Mouse (Mus musculus): ENCODE data around the gene Smtnl2. TPM values are rescaled to one million over a fixed set of nuclear protein-coding genes. Genes with fewer than 3 reads are reported as not detected.
A peak's percentile ranks its signal among the peaks of the same experiment; 100 is the strongest.

Gene Smtnl2
- total and polyA plus RNA-seq, 3 experiments, result 12.7 to 14.3 (median 13.1) TPM

GRCm38 (mm10) chr11:72364526-72364925 is 47.0 kb downstream of the Smtnl2 start:
- 95% methylated on average over 5 of the region's 5 CpGs for WGBS
- no peak overlapping the region for H3K27ac ChIP-seq
- TF ChIP-seq EP300 (IDR thresholded peaks at IDR 0.05; ENCODE audit: insufficient read depth, low read depth, low read length) (no peak), POLR2A (IDR thresholded peaks at IDR 0.05; ENCODE audit: insufficient read depth, low read depth, low read length) (no peak), CTCF (IDR thresholded peaks at IDR 0.05) (no peak)
- no peaks in the 10 kb centered on the region for H3K27me3 ChIP-seq (ENCODE audit: control insufficient read depth, insufficient read depth, low read length)
- H3K79me2 ChIP-seq (replicated peaks; ENCODE audit: control insufficient read depth, insufficient read depth, low read length), result no peaks in the 10 kb centered on the region
- DNase-seq, result no peak
- intact Hi-C loops (cut with DNase I), result no loop called here
- no peaks in the 10 kb centered on the region for H3K36me3 ChIP-seq (ENCODE audit: control insufficient read depth, insufficient read depth, low read length)
- H3K4me1 ChIP-seq (ENCODE audit: control insufficient read depth, insufficient read depth, low read length), result peaks cover 1% of the 10 kb centered on the region; the same call in 1 of the 2 replicates
- H3K9ac ChIP-seq (ENCODE audit: low read depth, low read length), result no peak overlapping the region
- H3K4me3 ChIP-seq, result no peak overlapping the region

DNA sequence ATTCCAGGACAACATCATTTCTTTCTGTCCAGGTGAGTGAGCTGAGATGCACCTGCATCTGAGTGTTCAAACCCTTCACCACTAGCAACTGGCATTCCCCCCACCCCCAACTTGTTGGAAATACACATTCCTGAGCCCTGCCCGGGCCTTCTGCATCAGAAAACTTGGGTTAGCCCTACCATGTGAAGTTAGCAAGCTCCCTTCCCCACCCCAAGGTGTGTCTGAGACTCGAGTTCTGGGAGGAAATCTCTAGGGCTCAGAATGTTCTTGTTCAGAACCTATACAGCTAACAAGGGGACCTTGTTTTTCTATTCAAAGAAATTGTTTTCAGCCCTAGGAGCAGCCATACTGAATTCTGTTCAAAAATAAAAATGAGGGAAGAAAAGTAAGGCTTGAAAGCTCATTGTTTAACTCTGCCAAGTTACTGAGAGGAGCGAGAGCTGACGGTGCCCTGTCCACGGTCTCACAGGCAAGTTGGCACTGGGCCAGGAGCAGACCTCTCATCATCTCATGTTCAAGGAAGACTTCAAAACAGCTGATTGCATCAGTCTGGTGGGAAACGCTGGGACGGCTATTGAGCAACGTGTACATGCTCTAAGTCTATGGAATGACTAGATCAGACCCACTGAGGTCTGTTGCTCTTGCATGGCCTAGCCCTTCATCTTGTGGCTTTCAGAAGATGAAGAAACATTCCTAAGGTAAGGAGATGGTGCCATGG is 47.8 kb downstream of the Smtnl2 start:
- TF ChIP-seq CTCF (IDR thresholded peaks at IDR 0.05), result no peak
- no peak for TF ChIP-seq POLR2A (IDR thresholded peaks at IDR 0.05; ENCODE audit: insufficient read depth, low read depth, low read length)
- no peak for TF ChIP-seq EP300 (IDR thresholded peaks at IDR 0.05; ENCODE audit: insufficient read depth, low read depth, low read length)
- WGBS, result 65% methylated on average over 8 of the region's 8 CpGs
- intact Hi-C loops (cut with DNase I), result no loop called here

DNA sequence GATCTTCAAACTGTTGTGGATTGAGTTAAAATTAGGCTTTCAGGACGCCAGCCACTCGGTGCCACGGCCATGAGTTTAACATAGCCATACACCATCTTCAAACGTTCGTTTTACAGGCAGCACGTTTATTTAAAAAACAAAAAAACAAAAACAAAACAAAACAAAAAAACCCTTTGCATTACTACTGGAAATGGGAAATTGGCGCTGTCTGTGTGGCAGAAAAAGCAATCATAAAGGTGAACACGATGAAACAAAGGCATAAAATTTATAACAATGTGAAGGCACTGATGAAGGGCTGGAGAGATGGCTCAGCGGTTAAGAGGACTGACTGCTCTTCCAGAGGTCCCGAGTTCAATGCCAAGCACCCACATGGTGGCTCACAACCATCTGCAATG is 49.2 kb downstream of the Smtnl2 start, which contains the start of gene Tekt1:
Gene Tekt1 (minus strand): TSS at position 96 of the 395 bp plus-strand sequence.
- H3K27me3 ChIP-seq (ENCODE audit: control insufficient read depth, insufficient read depth, low read length), result no peaks in the 10 kb centered on the region
- TF ChIP-seq POLR2A (IDR thresholded peaks at IDR 0.05; ENCODE audit: insufficient read depth, low read depth, low read length), result no peak
- no peak for TF ChIP-seq EP300 (IDR thresholded peaks at IDR 0.05; ENCODE audit: insufficient read depth, low read depth, low read length)
- TF ChIP-seq CTCF (IDR thresholded peaks at IDR 0.05), result no peak
- H3K36me3 ChIP-seq (ENCODE audit: control insufficient read depth, insufficient read depth, low read length), result no peaks in the 10 kb centered on the region
- H3K79me2 ChIP-seq (replicated peaks; ENCODE audit: control insufficient read depth, insufficient read depth, low read length), result no peaks in the 10 kb centered on the region
- intact Hi-C loops (cut with DNase I), result no loop called here
- DNase-seq, result no peak
- 36% methylated on average over 10 of the region's 10 CpGs for WGBS
- peak within 1 kb of the TSS; percentile 28 for H3K4me3 ChIP-seq
- peaks cover 1% of the 10 kb centered on the region; the same call in 1 of the 2 replicates for H3K4me1 ChIP-seq (ENCODE audit: control insufficient read depth, insufficient read depth, low read length)
- no peak within 1 kb of the TSS for H3K27ac ChIP-seq
- peak within 1 kb of the TSS; percentile 2; the same call in 1 of the 2 replicates for H3K9ac ChIP-seq (ENCODE audit: low read depth, low read length)

More for the DNA sequence above, 47.8 kb downstream of the Smtnl2 start:
- H3K27me3 ChIP-seq (ENCODE audit: control insufficient read depth, insufficient read depth, low read length), result no peaks in the 10 kb centered on the region
- H3K9ac ChIP-seq (ENCODE audit: low read depth, low read length), result no peak overlapping the region
- no peak overlapping the region for H3K27ac ChIP-seq
- no peak for DNase-seq
- H3K79me2 ChIP-seq (replicated peaks; ENCODE audit: control insufficient read depth, insufficient read depth, low read length), result no peaks in the 10 kb centered on the region
- H3K36me3 ChIP-seq (ENCODE audit: control insufficient read depth, insufficient read depth, low read length), result no peaks in the 10 kb centered on the region
- no peak overlapping the region for H3K4me3 ChIP-seq
- peaks cover 1% of the 10 kb centered on the region; the same call in 1 of the 2 replicates for H3K4me1 ChIP-seq (ENCODE audit: control insufficient read depth, insufficient read depth, low read length)

- peak; percentile 37 to 48 for DNase-seq
- 16% methylated on average over 42 of the region's 42 CpGs for WGBS
Observed at GRCm38 (mm10) chr11:72361385-72362346, 49.8 kb downstream of the Smtnl2 start.

GRCm38 (mm10) chr11:72354971-72355728 is 56.4 kb downstream of the Smtnl2 start:
- 24% methylated on average over 20 of the region's 20 CpGs for WGBS
- H3K4me3 ChIP-seq, result no peak overlapping the region
- intact Hi-C loops (cut with DNase I), result loop anchor here (1.0 kb wide), 1 partner anchor 74 kb away; no protein-coding TSS in a partner anchor
- H3K79me2 ChIP-seq (replicated peaks; ENCODE audit: control insufficient read depth, insufficient read depth, low read length), result no peaks in the 10 kb centered on the region
- no peak overlapping the region for H3K9ac ChIP-seq (ENCODE audit: low read depth, low read length)
- no peaks in the 10 kb centered on the region for H3K36me3 ChIP-seq (ENCODE audit: control insufficient read depth, insufficient read depth, low read length)
- peak; percentile 68 to 85 for DNase-seq
- peaks cover 2% of the 10 kb centered on the region for H3K4me1 ChIP-seq (ENCODE audit: control insufficient read depth, insufficient read depth, low read length)
- no peaks in the 10 kb centered on the region for H3K27me3 ChIP-seq (ENCODE audit: control insufficient read depth, insufficient read depth, low read length)
- no peak overlapping the region for H3K27ac ChIP-seq
- 0 out of 2 replicates have a peak, but pooled peaks have one; percentile 21 for TF ChIP-seq EP300 (IDR thresholded peaks at IDR 0.05; ENCODE audit: insufficient read depth, low read depth, low read length)
- no peak for TF ChIP-seq POLR2A (IDR thresholded peaks at IDR 0.05; ENCODE audit: insufficient read depth, low read depth, low read length)
- TF ChIP-seq CTCF (IDR thresholded peaks at IDR 0.05), result peak; percentile 98; the same call in 1 of the 2 replicates

More at GRCm38 (mm10) chr11:72361385-72362346, 49.8 kb downstream of the Smtnl2 start:
- no peaks in the 10 kb centered on the region for H3K27me3 ChIP-seq (ENCODE audit: control insufficient read depth, insufficient read depth, low read length)
- intact Hi-C loops (cut with DNase I), result no loop called here
- H3K4me3 ChIP-seq, result peak overlapping the region; percentile 28
- H3K4me1 ChIP-seq (ENCODE audit: control insufficient read depth, insufficient read depth, low read length), result peaks cover 1% of the 10 kb centered on the region; the same call in 1 of the 2 replicates
- H3K27ac ChIP-seq, result no peak overlapping the region
- H3K36me3 ChIP-seq (ENCODE audit: control insufficient read depth, insufficient read depth, low read length), result no peaks in the 10 kb centered on the region
- peak overlapping the region; percentile 2; the same call in 1 of the 2 replicates for H3K9ac ChIP-seq (ENCODE audit: low read depth, low read length)
- TF ChIP-seq POLR2A (IDR thresholded peaks at IDR 0.05; ENCODE audit: insufficient read depth, low read depth, low read length), result no peak
- no peak for TF ChIP-seq EP300 (IDR thresholded peaks at IDR 0.05; ENCODE audit: insufficient read depth, low read depth, low read length)
- no peak for TF ChIP-seq CTCF (IDR thresholded peaks at IDR 0.05)
- H3K79me2 ChIP-seq (replicated peaks; ENCODE audit: control insufficient read depth, insufficient read depth, low read length), result no peaks in the 10 kb centered on the region

Measured in heart, adult 2 months (tissue).